8 mouse cellular contexts compared by ENCODE assay signal in genomic region chr3:105801191-105802166, GRCm38 (mm10). TPM values are rescaled to one million over a fixed set of nuclear protein-coding genes. Genes with fewer than 3 reads are reported as not detected.
DNase-seq lines count a peak whose midpoint lies in the region; ATAC-seq and TF ChIP-seq lines count a peak whose summit lies in the region.

Rap1a (minus strand) TSS chr3:105801336.

- no peaks in the 10 kb centered on the region for H3K27me3 ChIP-seq in embryonic facial prominence, embryonic 12.5 days
- no peaks in the 10 kb centered on the region for H3K27me3 ChIP-seq in limb, embryonic 13.5 days
- no peaks in the 10 kb centered on the region for H3K27me3 ChIP-seq in midbrain, embryonic 15.5 days (replicated peaks)
- H3K27me3 ChIP-seq in spleen, adult 2 months (ENCODE audit: control insufficient read depth, insufficient read depth, low read length): no peaks in the 10 kb centered on the region

- TF ChIP-seq POLR2A in spleen, adult 2 months (IDR thresholded peaks at IDR 0.05; ENCODE audit: low read depth, low read length): peak; percentile 31; the same call in 1 of the 2 replicates

- peak within 1 kb of the TSS; percentile 66 for H3K4me2 ChIP-seq in embryonic facial prominence, embryonic 12.5 days (replicated peaks)
- H3K4me2 ChIP-seq in limb, embryonic 13.5 days (replicated peaks): peak within 1 kb of the TSS; percentile 84
- peak within 1 kb of the TSS; percentile 76 for H3K4me2 ChIP-seq in midbrain, embryonic 15.5 days

- ATAC-seq in embryonic facial prominence, embryonic 12.5 days (ENCODE audit: insufficient number of reproducible peaks, insufficient read depth, low FRiP score, low TSS enrichment): peak; percentile 90
- ATAC-seq in limb, embryonic 13.5 days (ENCODE audit: low FRiP score, low read depth): peak; percentile 90
- peak; percentile 96 for ATAC-seq in midbrain, embryonic 15.5 days (replicated peaks)

- TF ChIP-seq CTCF in spleen, adult 2 months (IDR thresholded peaks at IDR 0.05; ENCODE audit: extremely low read depth, insufficient read depth, insufficient read length, insufficient replicate concordance): no peak

- H3K9me3 ChIP-seq in embryonic facial prominence, embryonic 12.5 days: no peaks in the 10 kb centered on the region
- H3K9me3 ChIP-seq in limb, embryonic 13.5 days: no peaks in the 10 kb centered on the region
- H3K9me3 ChIP-seq in midbrain, embryonic 15.5 days: no peaks in the 10 kb centered on the region

- H3K4me3 ChIP-seq in embryonic facial prominence, embryonic 12.5 days: peak within 1 kb of the TSS; percentile 92
- peak within 1 kb of the TSS; percentile 84 for H3K4me3 ChIP-seq in limb, embryonic 13.5 days
- peak within 1 kb of the TSS; percentile 90 for H3K4me3 ChIP-seq in midbrain, embryonic 15.5 days
- peak within 1 kb of the TSS; percentile 69 for H3K4me3 ChIP-seq in spleen, adult 2 months (ENCODE audit: extremely low read depth, insufficient read depth, insufficient read length)

- DNase-seq in layer of hippocampus, adult 11-12 months (ENCODE audit: low spot score): peak; percentile 66
- no peak for DNase-seq in layer of hippocampus, adult 9-10 months (ENCODE audit: low spot score)
- DNase-seq in heart, adult 18-20 months: peak; percentile 80 to 84
- peak; percentile 82 for DNase-seq in kidney, adult 18-20 months
- DNase-seq in spleen, adult 2 months (ENCODE audit: low read depth in 1 of 2, low spot score in 2 of 2): peak in 1 of 2 experiments; percentile 70

- H3K27ac ChIP-seq in embryonic facial prominence, embryonic 12.5 days: peak within 1 kb of the TSS; percentile 83
- peak within 1 kb of the TSS; percentile 82 for H3K27ac ChIP-seq in limb, embryonic 13.5 days
- peak within 1 kb of the TSS; percentile 92 for H3K27ac ChIP-seq in midbrain, embryonic 15.5 days
- peak within 1 kb of the TSS; percentile 77 for H3K27ac ChIP-seq in spleen, adult 2 months (ENCODE audit: insufficient read depth, low read length)

- no peaks in the 10 kb centered on the region for H3K36me3 ChIP-seq in embryonic facial prominence, embryonic 12.5 days
- no peaks in the 10 kb centered on the region for H3K36me3 ChIP-seq in limb, embryonic 13.5 days
- H3K36me3 ChIP-seq in midbrain, embryonic 15.5 days (replicated peaks): no peaks in the 10 kb centered on the region
- H3K36me3 ChIP-seq in spleen, adult 2 months (ENCODE audit: control insufficient read depth, insufficient read depth, low read length): no peaks in the 10 kb centered on the region

- WGBS in embryonic facial prominence, embryonic 12.5 days: 27% methylated on average over 32 of the region's 50 CpGs
- WGBS in limb, embryonic 13.5 days: 20% methylated on average over 45 of the region's 50 CpGs
- 21% methylated on average over 42 of the region's 50 CpGs for WGBS in midbrain, embryonic 15.5 days
- 11% methylated on average over 41 of the region's 50 CpGs for WGBS in spleen, adult 2 months

- peak within 1 kb of the TSS; percentile 92 for H3K9ac ChIP-seq in embryonic facial prominence, embryonic 12.5 days
- peak within 1 kb of the TSS; percentile 96 for H3K9ac ChIP-seq in limb, embryonic 13.5 days
- H3K9ac ChIP-seq in midbrain, embryonic 15.5 days: peak within 1 kb of the TSS; percentile 94

- H3K4me1 ChIP-seq in embryonic facial prominence, embryonic 12.5 days: peaks cover 15% of the 10 kb centered on the region
- H3K4me1 ChIP-seq in limb, embryonic 13.5 days: peaks cover 34% of the 10 kb centered on the region
- peaks cover 21% of the 10 kb centered on the region for H3K4me1 ChIP-seq in midbrain, embryonic 15.5 days
- H3K4me1 ChIP-seq in spleen, adult 2 months (ENCODE audit: control insufficient read depth, insufficient read depth, insufficient read length): peaks cover 22% of the 10 kb centered on the region

RNA-seq across cellular contexts. Expression of gene Rap1a, which starts in this region (rescaled TPM):
- 82.1 and 83.4 TPM in 2 replicates for polyA plus RNA-seq in embryonic facial prominence, embryonic 12.5 days (2016; fragmentation: Nextera tagmentation; extraction: Ambion mirVana)
- 100 to 1,000 TPM; 106 to 109 TPM for total RNA-seq in heart, adult 18-20 months (2021)
- 95.5 and 98.4 TPM in 2 replicates for polyA plus RNA-seq in limb, embryonic 13.5 days (2015; fragmentation: Nextera tagmentation; extraction: Ambion mirVana)
- 63.4 and 68.6 TPM in 2 replicates for polyA plus RNA-seq in midbrain, embryonic 15.5 days (2015; fragmentation: Nextera tagmentation; extraction: Ambion mirVana)
- polyA plus RNA-seq in spleen, adult 2 months (2012; rRNA removed): 6.5 and 8.0 TPM in 2 replicates
